Mouse (Mus musculus): Measurements from ENCODE around the gene Kcnj4. TPM values are rescaled to one million over a fixed set of nuclear protein-coding genes. Genes with fewer than 3 reads are reported as not detected.

Kcnj4 gene
- polyA plus RNA-seq, 1 experiment from 2014 or later, result not detected

DNA sequence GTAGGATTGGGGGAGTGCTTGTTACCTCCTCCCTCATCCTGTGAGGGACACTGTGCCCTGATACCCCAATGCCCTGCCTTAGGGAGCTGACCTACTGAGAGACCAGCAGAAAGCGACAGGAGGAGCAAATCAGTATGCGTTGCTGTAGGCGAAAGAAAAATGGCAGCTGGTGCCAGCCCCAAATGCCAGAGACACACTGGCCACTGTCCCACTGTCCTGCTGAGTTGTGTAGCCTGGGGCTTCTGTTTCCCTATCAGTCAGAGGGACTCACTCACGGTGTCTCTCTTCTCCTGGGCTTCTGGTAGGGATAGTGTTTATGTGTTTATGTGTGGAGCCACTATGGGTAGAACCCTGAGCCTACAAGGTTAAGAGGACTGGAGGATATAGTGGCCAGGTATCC, 12.7 kb upstream of the Kcnj4 start:
- Histone ChIP-seq H3K4me3 (ENCODE audit: low read depth, low read length) (no peak overlapping the region), H3K36me3 (ENCODE audit: control insufficient read depth, insufficient read depth, low read length) (no peaks in the 10 kb centered on the region), H3K27me3 (ENCODE audit: control insufficient read depth, insufficient read depth, low read length) (peaks cover 40% of the 10 kb centered on the region), H3K4me1 (ENCODE audit: control insufficient read depth, insufficient read depth, low read length) (peaks cover 10% of the 10 kb centered on the region; the same call in 1 of the 2 replicates), H3K9me3 (ENCODE audit: control insufficient read depth, low read length) (no peaks in the 10 kb centered on the region), H3K4me2 (ENCODE audit: low read depth, low read length) (no peak overlapping the region), H3K27ac (ENCODE audit: low read depth, low read length) (no peak overlapping the region), H3K9ac (replicated peaks; ENCODE audit: low read depth, low read length) (no peak overlapping the region)
- no peak for ATAC-seq (ENCODE audit: low read depth)
- 59% methylated on average over 4 of the region's 4 CpGs for WGBS

DNA sequence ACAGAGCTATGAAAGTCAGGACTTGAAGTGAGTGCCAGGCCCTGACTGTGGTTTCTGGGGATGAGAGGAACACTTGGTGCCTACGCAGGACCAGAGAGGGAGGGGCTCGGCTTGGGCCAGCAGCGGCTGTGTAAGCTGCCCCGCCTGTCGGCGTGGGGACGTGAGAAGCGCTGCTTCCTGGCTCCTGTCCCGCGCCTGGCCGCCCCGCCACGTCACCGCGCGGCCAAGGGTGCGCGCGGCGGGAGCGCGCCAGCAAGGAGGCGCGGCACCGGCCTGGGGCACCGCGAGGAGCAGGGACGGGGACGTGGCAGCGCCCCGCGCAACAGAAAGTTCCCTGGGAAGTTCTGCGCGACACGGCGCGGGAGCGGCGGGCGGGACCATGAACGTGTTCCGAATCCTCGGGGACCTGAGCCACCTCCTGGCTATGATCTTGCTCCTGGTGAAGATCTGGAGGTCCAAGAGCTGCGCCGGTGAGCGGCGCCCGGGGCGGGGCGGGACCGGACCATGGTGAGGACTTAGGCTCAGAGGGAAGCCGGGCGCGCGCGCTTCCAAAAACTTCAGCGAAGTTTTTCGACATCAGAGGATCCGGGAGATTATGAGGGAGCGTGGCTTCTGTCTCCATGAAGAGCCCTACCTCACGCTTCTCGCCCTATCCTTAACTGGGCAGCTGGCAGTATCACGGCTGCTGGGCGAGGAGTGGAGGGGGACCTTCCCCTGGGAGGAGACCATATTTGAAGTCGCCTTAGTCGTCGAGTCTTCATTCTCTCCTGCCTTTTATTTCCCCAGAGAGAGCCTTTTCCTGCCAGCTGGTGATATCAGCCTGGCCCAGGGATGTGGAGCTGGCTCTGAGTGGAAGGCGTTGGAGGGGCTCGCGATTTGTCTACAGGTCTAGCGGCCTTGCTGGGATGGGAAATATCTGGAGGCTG, 11.4 kb upstream of the Kcnj4 start, which contains the start of gene Kdelr3:
Gene Kdelr3, plus strand, starts transcription at position 241 of the 926 bp plus-strand sequence.
- 1% methylated on average over 70 of the region's 71 CpGs for WGBS
- H3K36me3 ChIP-seq (ENCODE audit: control insufficient read depth, insufficient read depth, low read length), result no peaks in the 10 kb centered on the region
- no peak within 1 kb of the TSS for H3K27ac ChIP-seq (ENCODE audit: low read depth, low read length)
- H3K9ac ChIP-seq (replicated peaks; ENCODE audit: low read depth, low read length), result 0 out of 2 replicates have a peak within 1 kb of the TSS, but pooled peaks have one; percentile 25
- peak within 1 kb of the TSS; percentile 68 for H3K4me2 ChIP-seq (ENCODE audit: low read depth, low read length)
- H3K4me3 ChIP-seq (ENCODE audit: low read depth, low read length), result peak within 1 kb of the TSS; percentile 34
- peaks cover 48% of the 10 kb centered on the region for H3K27me3 ChIP-seq (ENCODE audit: control insufficient read depth, insufficient read depth, low read length)
- H3K4me1 ChIP-seq (ENCODE audit: control insufficient read depth, insufficient read depth, low read length), result peaks cover 15% of the 10 kb centered on the region; the same call in 1 of the 2 replicates
- no peaks in the 10 kb centered on the region for H3K9me3 ChIP-seq (ENCODE audit: control insufficient read depth, low read length)
- no peak for ATAC-seq (ENCODE audit: low read depth)

DNA sequence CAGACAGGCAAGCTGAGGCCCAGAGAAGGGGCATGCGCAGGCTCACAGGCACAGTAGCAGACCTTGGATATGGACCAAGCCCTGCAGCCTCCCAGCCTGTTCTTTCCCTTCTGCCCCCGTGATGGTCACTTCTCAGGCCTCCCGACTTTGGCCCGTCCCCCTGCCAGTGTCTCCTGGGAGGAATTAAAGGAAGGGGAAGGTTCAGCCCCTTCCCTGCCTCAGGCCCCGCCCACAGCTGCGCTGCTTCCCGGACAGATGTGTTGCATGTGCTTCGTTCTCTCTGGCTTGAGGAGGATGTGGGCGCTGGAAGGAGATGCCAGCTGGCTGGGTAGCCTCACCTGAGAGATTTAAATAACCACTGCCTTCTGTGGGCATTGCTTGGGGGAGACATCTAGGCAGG, 8.9 kb upstream of the Kcnj4 start:
- Histone ChIP-seq H3K4me2 (ENCODE audit: low read depth, low read length) (no peak overlapping the region), H3K9me3 (ENCODE audit: control insufficient read depth, low read length) (no peaks in the 10 kb centered on the region), H3K9ac (replicated peaks; ENCODE audit: low read depth, low read length) (no peak overlapping the region), H3K36me3 (ENCODE audit: control insufficient read depth, insufficient read depth, low read length) (no peaks in the 10 kb centered on the region), H3K27ac (ENCODE audit: low read depth, low read length) (no peak overlapping the region), H3K27me3 (ENCODE audit: control insufficient read depth, insufficient read depth, low read length) (peaks cover 62% of the 10 kb centered on the region), H3K4me3 (ENCODE audit: low read depth, low read length) (no peak overlapping the region), H3K4me1 (ENCODE audit: control insufficient read depth, insufficient read depth, low read length) (peaks cover 18% of the 10 kb centered on the region; the same call in 1 of the 2 replicates)
- ATAC-seq (ENCODE audit: low read depth), result no peak
- WGBS, result 9% methylated on average over 9 of the region's 9 CpGs

DNA sequence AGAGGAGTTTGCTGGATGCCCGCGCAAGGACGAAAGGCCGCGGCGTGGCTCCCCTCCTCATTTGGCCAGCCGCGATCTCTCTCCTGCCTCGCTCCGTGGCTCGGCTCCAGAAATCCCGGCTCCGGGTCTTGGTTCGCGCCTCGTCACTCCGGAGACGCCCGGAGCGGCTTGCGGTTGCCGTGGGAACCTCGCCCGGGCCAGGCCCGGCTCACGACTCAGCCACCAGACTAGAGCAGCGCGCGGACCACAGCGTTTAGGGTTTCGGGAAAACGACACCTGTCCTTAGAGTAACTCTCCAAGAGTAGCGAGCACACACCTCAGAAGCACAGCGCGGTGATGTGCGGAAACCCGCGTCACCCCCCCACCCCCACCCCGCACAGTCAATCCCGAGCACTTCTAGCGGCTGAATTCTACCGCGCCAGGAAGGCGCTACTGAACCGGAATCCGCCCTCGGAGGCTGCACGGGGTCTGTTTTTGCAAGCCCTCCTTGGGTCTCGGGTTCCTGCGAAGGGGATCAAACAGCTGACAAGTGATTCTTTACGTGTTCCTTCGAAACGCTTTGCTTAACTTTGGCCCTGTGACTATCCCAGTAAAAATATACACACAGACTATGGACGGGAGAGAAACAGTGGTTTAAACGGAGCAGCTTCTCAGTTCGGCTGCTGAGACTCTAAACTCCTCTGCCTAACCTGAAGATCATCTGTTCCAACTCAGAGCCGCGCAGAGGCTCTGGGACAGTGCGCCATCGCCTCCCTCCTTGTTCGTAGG, 6.7 kb upstream of the Kcnj4 start:
- peak overlapping the region; percentile 59 for H3K4me2 ChIP-seq (ENCODE audit: low read depth, low read length)
- H3K27ac ChIP-seq (ENCODE audit: low read depth, low read length), result no peak overlapping the region
- H3K9me3 ChIP-seq (ENCODE audit: control insufficient read depth, low read length), result no peaks in the 10 kb centered on the region
- no peak overlapping the region; the same call in 1 of the 2 replicates for H3K9ac ChIP-seq (replicated peaks; ENCODE audit: low read depth, low read length)
- 1% methylated on average over 61 of the region's 61 CpGs for WGBS
- no peaks in the 10 kb centered on the region for H3K36me3 ChIP-seq (ENCODE audit: control insufficient read depth, insufficient read depth, low read length)
- peaks cover 59% of the 10 kb centered on the region for H3K27me3 ChIP-seq (ENCODE audit: control insufficient read depth, insufficient read depth, low read length)
- ATAC-seq (ENCODE audit: low read depth), result peak; percentile 91; the same call in 1 of the 2 replicates
- H3K4me1 ChIP-seq (ENCODE audit: control insufficient read depth, insufficient read depth, low read length), result peaks cover 14% of the 10 kb centered on the region; the same call in 1 of the 2 replicates
- peak overlapping the region; percentile 32 for H3K4me3 ChIP-seq (ENCODE audit: low read depth, low read length)

DNA sequence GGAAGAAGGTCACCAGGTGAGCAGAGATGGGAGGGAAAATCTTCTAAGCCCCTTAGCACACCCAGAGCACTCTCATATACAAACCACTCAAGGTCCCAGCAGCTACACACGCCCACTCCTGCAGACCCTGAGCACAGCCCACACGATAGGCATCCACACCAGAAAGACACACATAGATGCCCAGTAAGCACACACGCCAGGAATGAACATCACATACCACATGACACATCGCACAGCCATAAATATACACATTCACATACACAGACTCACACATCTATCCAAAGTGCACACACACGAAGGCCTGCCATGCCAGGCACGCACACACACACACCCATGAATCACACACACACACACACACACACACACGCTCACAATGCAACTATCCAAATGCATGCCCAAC, 5.4 kb upstream of the Kcnj4 start:
- Histone ChIP-seq H3K4me2 (ENCODE audit: low read depth, low read length) (no peak overlapping the region), H3K9me3 (ENCODE audit: control insufficient read depth, low read length) (no peaks in the 10 kb centered on the region), H3K27me3 (ENCODE audit: control insufficient read depth, insufficient read depth, low read length) (peaks cover 52% of the 10 kb centered on the region), H3K36me3 (ENCODE audit: control insufficient read depth, insufficient read depth, low read length) (no peaks in the 10 kb centered on the region), H3K27ac (ENCODE audit: low read depth, low read length) (no peak overlapping the region), H3K4me3 (ENCODE audit: low read depth, low read length) (no peak overlapping the region), H3K4me1 (ENCODE audit: control insufficient read depth, insufficient read depth, low read length) (peaks cover 10% of the 10 kb centered on the region), H3K9ac (replicated peaks; ENCODE audit: low read depth, low read length) (no peak overlapping the region)
- WGBS, result 79% methylated on average over 7 of the region's 7 CpGs
- no peak for ATAC-seq (ENCODE audit: low read depth)

DNA sequence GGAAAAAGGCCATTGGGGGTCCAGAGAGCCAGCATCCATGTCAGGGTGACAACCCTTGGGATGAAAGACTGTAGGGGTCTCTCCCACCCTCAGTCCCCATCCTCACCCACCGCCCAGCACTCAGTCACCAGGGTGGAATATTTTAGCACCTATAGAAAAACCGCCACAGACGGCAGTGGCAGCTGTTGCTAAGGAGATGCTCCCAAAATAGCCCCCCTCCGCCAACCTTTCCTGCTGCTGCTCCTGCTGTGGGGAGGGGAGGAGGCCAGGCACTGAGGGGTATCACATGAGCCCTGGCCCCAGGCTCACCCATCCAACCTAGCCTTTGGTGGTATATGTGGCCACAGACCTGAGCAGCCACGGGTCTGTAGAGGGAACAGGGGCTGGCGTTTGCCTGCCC, 5.0 kb upstream of the Kcnj4 start:
- WGBS, result 35% methylated on average over 6 of the region's 6 CpGs
- no peaks in the 10 kb centered on the region for H3K9me3 ChIP-seq (ENCODE audit: control insufficient read depth, low read length)
- H3K4me1 ChIP-seq (ENCODE audit: control insufficient read depth, insufficient read depth, low read length), result peaks cover 14% of the 10 kb centered on the region
- no peak overlapping the region for H3K4me3 ChIP-seq (ENCODE audit: low read depth, low read length)
- no peak overlapping the region for H3K27ac ChIP-seq (ENCODE audit: low read depth, low read length)
- no peak overlapping the region for H3K9ac ChIP-seq (replicated peaks; ENCODE audit: low read depth, low read length)
- no peaks in the 10 kb centered on the region for H3K36me3 ChIP-seq (ENCODE audit: control insufficient read depth, insufficient read depth, low read length)
- H3K27me3 ChIP-seq (ENCODE audit: control insufficient read depth, insufficient read depth, low read length), result peaks cover 52% of the 10 kb centered on the region
- H3K4me2 ChIP-seq (ENCODE audit: low read depth, low read length), result no peak overlapping the region
- ATAC-seq (ENCODE audit: low read depth), result no peak

DNA sequence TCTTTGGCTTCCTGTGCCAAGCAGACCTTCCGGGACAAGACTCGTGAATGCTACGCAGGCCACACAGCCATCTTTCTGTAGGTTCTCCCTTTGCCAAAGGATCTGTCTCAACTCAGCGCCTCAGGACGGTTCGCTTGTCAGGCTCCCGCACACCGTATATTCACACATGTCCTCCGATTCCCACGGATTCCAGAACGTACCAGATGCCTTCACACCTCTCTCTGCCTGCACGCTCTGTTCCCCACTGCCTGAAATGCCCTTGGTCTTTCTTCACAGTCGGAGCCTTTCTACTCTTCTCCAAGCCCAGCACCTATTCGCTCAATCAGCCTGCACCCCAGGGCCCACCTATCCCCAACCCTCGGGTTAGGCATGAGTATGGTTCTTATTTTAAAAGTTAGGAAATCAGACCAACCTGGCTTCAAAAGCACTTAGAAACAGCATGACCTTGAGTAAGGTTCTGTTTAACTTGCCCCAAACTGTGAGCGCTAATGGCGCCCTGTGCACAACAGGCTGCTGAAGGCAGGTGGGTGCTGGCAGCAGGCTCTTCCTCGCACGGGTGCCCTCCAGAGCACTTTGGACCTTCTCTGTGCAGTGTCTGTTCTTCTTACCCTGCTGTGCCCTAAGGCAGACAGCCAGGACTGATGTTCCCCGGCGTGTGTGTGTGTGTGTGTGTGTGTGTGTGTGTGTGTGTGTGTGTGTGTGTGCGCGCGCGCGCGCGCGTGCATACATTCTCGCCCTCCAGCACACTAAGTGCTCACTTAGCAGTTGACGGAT, 2.2 kb upstream of the Kcnj4 start:
- 48% methylated on average over 30 of the region's 31 CpGs for WGBS

DNA sequence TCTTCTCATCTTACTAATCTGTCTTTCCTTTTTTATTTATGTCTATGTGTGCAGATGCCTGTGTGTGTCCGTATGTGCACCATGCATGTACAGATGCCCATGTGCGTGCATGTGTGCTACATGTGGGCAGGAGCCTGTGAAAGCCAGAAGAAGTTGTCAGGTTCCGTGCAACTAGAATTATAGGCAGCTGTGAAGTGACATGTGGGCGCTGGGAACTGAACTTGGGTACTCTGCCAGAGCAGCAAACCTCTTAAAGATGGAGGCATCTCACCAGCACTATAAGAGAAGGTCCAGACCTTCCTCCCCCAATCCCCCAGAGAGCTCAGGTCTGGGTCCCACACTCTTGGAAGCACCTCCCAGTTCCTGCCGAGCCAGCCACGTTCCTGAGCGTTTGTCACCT, 1.4 kb upstream of the Kcnj4 start:
- peak overlapping the region; percentile 99; the same call in 1 of the 2 replicates for H3K4me2 ChIP-seq (ENCODE audit: low read depth, low read length)
- ATAC-seq (ENCODE audit: low read depth), result no peak
- H3K9ac ChIP-seq (replicated peaks; ENCODE audit: low read depth, low read length), result no peak overlapping the region
- H3K27ac ChIP-seq (ENCODE audit: low read depth, low read length), result no peak overlapping the region
- 34% methylated on average over 7 of the region's 7 CpGs for WGBS
- H3K36me3 ChIP-seq (ENCODE audit: control insufficient read depth, insufficient read depth, low read length), result no peaks in the 10 kb centered on the region
- H3K4me3 ChIP-seq (ENCODE audit: low read depth, low read length), result no peak overlapping the region
- H3K4me1 ChIP-seq (ENCODE audit: control insufficient read depth, insufficient read depth, low read length), result peaks cover 13% of the 10 kb centered on the region
- H3K27me3 ChIP-seq (ENCODE audit: control insufficient read depth, insufficient read depth, low read length), result peaks cover 56% of the 10 kb centered on the region
- no peaks in the 10 kb centered on the region for H3K9me3 ChIP-seq (ENCODE audit: control insufficient read depth, low read length)

More for the DNA sequence above, 2.2 kb upstream of the Kcnj4 start:
- no peaks in the 10 kb centered on the region for H3K36me3 ChIP-seq (ENCODE audit: control insufficient read depth, insufficient read depth, low read length)
- peaks cover 17% of the 10 kb centered on the region for H3K4me1 ChIP-seq (ENCODE audit: control insufficient read depth, insufficient read depth, low read length)
- H3K27ac ChIP-seq (ENCODE audit: low read depth, low read length), result no peak overlapping the region
- H3K27me3 ChIP-seq (ENCODE audit: control insufficient read depth, insufficient read depth, low read length), result peaks cover 57% of the 10 kb centered on the region
- H3K9me3 ChIP-seq (ENCODE audit: control insufficient read depth, low read length), result no peaks in the 10 kb centered on the region
- H3K4me2 ChIP-seq (ENCODE audit: low read depth, low read length), result no peak overlapping the region
- no peak overlapping the region for H3K4me3 ChIP-seq (ENCODE audit: low read depth, low read length)
- ATAC-seq (ENCODE audit: low read depth), result no peak
- no peak overlapping the region for H3K9ac ChIP-seq (replicated peaks; ENCODE audit: low read depth, low read length)

All from neural tube, embryonic 14.5 days (tissue).